Mouse (Mus musculus) heart, postnatal 10 days (tissue): ENCODE data around the gene Cfap126. TPM values are rescaled to one million over a fixed set of nuclear protein-coding genes. Genes with fewer than 3 reads are reported as not detected.
"Not testable (repeated sequence)": the region's sequence is repeated elsewhere in the genome, so short reads cannot be mapped to it uniquely, and the experiment has no call there.

Experiments
- DNase-seq, 2 experiments: peaks; one replicate each; pipeline ENCODE4 v3.0.0; 2021
- intact Hi-C: fragments of 180-260 bp; cut with DNase I; formaldehyde crosslinking; loops from one replicate; pipeline ENCODE4 v1.15.1; 2025
- total RNA-seq, 2 experiments: library from RNA; stranded (reverse); gene quantifications; 2 replicates each; pipeline ENCODE4 v1.2.3; 2021

Cfap126 gene
- total RNA-seq, 2 experiments from 2014 or later = 0.67 to 1.6 TPM

DNA sequence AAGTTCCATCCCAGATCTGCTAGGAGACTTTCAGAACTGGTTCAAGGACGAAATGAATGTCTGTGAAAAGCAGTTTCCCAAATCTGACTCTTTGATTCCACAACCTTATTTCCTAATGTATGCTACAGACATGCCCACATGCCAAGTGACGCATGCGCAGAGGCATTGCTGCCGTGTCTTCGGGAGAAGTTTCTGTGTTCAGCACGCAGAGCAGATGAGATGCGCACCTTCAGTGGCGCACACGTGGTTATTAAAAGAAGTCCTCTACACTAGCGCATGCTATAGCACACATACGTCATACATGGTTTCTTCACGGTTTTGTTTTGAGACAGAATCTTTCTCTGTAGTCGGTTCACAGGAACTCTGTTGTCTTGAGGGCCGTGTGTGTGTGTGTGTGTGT is 5.7 kb downstream of the Cfap126 start:
- DNase-seq = no peak
- intact Hi-C loops = loop anchor here (2.0 to 10.0 kb wide), 4 partner anchors 118 to 355 kb away; partner anchors contain the start of genes Ppox and Usp21

DNA sequence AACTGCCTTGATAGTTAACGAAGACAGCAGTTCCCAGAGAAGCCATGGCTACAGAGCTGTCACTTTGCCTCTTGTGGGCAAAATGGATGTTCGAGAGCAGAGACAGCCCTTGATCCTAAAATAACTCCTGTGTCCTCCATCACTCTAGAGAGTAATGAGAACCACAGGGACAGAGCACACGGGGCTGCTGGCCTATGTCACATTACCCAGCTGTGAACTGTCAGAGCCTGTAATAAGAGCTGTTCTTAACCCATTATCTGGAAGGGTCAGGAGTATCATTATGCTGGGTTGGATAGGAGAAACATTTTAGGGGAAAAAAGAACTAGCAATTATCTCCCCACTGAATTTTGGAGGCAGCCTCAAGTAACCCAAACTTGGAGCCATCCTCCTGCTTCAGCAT is 7.2 kb downstream of the Cfap126 start:
- no peak for DNase-seq
- intact Hi-C loops = loop anchor here (5.0 kb wide), 1 partner anchor 36 kb away; no protein-coding TSS in a partner anchor

DNA sequence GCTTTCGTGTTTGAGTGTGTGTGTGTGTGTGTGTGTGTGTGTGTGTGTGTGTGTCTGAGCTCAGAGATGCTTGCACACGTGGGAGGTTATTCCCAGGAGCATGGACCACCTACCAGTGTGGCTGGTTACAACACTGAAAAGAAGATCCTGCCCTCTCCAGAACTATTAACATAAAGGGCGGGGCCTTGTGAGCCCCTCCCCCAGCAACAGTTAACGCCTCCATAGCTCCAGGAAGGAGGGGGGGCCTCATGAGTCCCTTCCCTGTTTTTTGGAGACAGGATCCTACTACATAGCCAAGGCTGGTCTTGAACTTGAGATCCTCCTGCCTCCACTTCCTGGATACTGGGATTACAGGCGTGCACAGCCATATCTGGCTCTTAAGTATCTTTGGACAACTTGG is 8.1 kb downstream of the Cfap126 start:
- intact Hi-C loops = loop anchor here (5.0 kb wide), 1 partner anchor 35 kb away; no protein-coding TSS in a partner anchor
- no peak for DNase-seq

DNA sequence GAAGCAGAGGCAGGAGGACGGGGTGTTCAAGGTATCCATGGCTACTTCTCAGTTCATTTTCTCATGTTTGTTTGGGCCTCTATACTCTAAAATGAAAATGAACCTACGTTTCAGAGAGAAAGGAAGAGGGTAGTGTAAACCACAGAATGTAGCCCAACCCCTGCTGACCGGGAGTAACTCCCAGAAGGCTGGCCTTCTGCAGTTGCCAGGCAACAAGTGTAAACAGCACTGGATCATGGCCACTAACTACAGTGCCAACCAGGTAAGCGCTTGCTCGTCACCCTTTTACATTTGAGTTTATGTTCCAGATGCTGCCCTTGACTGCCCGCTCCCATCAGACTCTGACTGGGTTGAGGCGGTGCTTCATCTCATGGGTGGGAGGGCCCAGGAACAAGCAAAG is 9.2 kb downstream of the Cfap126 start:
- DNase-seq = peak; percentile 50 to 52
- intact Hi-C loops = loop anchor here (5.0 kb wide), 1 partner anchor 34 kb away; no protein-coding TSS in a partner anchor

DNA sequence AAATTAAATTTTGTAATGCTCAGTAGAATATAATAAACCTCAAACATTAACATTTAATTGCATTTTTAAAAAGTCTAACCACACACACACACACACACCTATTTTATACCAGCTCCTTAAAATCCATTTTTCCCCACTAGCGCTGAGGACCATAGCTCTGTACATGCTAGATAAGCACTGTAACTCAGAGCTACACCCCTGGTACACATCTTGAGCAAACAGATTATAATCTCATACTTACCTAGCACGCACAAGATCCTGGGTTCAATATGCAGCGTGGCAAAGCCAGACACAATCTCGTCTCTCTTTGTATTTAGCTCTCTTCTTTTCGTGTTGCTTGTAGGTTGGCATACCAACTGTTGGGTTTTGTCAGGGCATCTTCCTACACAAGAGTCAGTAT is 10.7 kb downstream of the Cfap126 start:
- intact Hi-C loops = loop anchor here (5.0 kb wide), 1 partner anchor 33 kb away; no protein-coding TSS in a partner anchor

DNA sequence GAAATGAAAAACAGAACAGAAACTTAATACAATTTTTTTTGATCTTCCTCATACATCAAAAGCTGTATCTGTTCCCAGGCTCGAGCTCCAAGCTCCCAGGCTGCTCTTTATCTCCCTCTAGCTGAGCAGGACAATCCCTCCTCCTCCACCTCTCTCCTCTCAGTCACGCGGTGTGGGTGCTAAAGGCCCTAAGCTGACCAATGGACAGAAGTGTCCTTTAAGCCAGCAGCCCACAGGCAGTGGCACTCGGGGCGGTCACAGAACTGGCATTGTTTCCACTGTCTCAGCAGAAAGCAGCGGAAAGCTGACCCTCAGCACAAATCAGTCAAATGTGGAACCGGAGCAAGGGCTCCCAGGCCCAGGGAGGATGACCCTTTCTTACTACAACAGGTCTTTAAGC is 15.5 kb downstream of the Cfap126 start:
- intact Hi-C loops = no loop called here

More for the DNA sequence above, 10.7 kb downstream of the Cfap126 start:
- no peak for DNase-seq

DNA sequence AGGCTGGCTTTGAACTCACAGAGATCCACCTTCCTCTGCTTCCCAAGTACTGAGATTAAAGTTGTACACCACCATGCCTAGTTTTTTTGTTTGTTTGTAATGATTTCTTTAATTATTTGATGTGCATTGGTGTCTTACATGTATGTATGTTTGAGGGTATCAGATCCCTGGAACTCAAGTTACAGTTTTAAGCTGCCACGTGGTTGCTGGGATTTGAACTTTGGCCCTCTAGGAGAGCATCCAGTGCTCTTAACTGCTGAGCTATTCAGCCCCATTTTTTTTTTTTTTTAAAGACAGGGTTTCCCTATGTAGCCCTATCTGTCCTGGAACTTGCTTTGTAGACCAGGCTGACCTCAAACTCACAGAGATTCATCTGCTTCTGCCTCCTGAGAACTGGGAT is 17.3 kb downstream of the Cfap126 start:
- DNase-seq = no peak
- intact Hi-C loops = no loop called here

More for the DNA sequence above, 15.5 kb downstream of the Cfap126 start:
- DNase-seq = peak; percentile 33 to 35

DNA sequence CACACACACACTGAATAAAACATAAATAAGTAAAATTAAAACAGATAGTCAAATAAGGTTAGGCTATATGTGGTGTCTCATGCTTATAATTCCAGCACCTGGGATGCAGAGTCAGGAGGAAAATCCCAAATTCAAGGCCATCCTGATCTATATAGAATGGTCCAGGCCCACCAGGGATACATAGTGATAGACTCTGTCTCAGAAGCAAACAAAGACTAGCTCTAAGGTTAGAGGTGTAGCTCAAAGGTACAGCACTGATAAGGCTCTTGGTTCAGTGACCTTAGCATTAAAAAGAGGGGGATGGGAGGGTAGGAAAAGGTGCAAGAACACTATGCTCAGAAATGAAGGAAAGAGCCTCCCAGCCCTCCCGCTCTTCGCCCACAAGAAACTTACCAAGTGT is 21.9 kb downstream of the Cfap126 start:
- intact Hi-C loops = no loop called here
- no peak for DNase-seq

DNA sequence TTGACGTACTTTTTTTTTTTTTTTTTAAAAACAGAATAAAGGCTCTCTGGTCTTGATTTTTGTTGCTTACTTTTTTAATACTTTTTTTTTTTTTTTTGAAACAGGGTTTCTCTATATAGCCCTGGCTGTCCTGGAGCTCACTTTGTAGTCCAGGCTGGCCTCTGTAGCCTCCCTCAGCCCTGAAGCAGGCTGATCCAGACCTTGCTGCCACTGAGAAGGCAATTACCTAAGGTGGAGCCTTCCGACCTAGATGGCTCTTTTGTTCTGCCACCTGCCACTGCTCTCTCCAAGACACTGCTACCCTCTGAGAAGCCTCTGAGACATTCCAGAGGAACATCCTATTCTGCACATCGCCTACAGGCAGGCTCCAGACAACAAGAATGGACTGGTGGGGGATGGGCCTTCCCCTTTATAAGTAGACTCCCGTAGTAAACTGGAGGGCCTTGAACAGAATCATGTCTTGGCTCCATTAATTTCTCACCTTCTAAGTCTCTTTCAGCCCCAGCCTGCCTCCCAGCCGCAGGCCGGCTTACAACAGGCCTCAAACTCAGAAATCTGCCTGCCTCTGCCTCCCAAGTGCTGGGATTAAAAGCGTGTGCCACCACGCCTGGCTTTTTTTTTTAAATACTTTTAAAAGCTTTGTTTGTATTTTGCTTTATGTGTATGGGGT is 23.9 kb downstream of the Cfap126 start:
- intact Hi-C loops, DNase-seq: not testable (repeated sequence)

DNA sequence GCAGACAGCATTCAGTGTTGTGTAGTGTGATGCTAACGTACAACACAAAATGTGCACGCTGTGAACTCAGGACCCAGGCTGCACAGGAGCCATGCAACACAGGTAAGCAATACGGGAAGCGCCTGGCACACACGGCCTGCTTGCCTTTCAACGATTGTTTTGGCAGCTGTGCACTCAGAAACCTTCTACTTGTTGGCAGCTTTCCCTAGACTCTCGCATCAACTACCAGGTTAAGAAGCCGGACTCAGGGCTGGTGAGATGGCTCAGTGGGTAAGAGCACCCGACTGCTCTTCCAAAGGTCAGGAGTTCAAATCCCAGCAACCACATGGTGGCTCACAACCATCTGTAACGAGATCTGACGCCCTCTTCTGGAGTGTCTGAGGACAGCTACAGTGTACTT is 29.3 kb downstream of the Cfap126 start:
- DNase-seq = peak in 1 of 2 experiments; percentile 22
- intact Hi-C loops = not testable (repeated sequence)

DNA sequence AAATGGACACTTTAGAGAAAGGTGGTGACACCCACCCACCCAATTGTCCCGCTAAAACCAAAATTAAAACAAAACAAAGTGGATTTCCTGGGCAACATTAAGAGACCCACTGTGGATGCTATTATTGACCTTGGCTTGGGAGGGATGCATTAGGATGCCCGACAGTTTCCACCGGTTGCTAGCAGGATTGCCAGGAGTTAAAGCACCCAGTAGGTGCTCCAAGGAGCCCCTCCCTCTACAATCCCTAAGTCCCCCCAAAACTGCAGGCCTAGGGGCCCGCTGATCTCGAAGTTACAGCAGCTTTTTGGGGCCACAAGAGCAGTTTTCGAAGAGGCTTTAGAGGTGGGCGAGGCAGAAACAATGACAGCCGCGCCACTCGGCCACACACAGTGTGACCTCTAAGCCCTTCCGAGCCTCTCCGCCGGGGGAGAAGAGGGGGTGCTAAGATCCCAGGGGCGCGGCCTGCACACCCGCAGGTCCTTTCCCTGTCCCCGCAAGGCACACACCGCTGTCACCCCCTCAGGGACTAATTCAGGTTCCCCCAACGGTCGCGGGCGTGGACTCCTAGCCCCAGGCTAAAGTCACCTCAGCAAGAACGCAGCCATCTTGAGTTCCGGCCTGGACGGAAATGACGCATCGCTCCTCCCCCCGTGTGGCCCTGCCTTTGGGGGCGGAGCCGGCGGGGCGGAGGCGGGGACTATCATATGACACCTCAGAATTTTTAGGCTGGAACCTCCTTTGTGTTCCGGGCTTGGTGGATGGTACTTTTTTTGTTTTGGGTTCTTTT is 36.4 kb downstream of the Cfap126 start, which contains the start of the genes Sdhc and Mpz:
Sdhc (minus strand) TSS at position 630 of the 787 bp plus-strand sequence.
Mpz (plus strand) TSS at position 738 of the 787 bp plus-strand sequence.
- DNase-seq = peak; percentile 96 to 98
- intact Hi-C loops = no loop called here

DNA sequence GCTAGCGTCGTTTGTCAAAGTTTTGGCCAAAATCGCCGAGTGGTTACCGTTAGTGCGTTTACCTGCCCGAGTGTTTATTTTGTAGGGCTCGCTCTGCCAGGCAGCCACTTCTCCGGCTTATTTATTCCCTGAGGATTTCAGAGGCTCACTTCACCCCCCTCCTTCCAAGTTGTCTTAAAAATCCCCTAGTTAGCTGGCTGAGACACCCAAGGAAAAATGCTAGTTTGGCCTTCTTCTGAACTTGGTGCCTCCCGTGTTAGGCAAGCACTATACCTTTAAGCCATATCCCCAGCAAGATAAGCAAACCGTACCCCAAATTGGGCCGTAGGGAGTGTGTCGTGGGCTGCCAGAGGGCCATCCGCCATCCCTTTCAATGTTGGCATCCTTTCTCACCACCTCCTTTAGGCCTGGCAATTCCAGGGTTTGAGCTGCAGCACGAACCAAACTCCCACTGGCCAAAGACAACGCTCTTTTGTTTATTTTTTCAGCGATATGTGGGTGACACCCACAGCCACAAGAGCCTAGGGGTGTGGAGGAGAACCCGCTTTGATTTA is 37.2 kb downstream of the Cfap126 start:
- DNase-seq = peak in 1 of 2 experiments; percentile 30
- intact Hi-C loops = no loop called here

DNA sequence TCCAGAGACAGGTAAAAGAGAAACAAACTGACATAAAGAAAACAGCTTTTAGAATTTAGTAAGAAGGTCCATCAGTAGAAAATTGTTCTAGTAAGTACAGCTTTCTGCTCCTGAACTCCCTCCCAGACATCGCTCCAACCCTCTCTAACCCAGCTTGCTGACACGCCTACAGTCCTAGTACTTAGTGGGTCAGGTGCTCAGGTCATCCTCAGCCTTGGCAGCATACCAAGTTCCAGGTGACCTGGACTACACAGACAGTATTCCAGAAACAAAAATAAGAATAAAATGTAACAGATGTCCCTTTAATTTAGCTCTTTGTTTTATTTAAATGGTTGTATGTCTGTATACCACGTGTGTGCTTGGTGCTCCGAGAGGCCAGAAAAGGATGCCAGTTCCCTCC is 38.2 kb downstream of the Cfap126 start:
- no peak for DNase-seq
- intact Hi-C loops = no loop called here

DNA sequence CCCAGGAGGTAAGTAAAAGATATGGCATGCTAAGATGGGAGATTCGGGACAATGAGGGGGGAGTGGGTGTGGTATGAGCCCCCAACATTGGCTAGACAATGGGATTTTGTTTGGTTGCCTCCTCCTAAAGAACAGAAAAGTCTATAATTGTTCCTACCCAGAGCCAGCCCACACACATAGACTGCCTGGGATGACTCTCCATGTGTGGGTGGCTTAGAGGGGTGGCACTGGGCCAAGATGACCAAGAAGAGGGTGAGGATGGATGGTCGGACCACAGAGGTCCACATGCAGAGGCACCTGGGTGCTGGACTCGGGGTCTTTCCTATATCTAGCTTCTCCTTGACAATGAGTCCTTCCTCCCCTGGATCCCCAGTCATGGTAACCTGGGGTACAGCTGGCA is 42.9 kb downstream of the Cfap126 start:
- intact Hi-C loops = loop anchor here (5.0 kb wide), 1 partner anchor 34 kb away; no protein-coding TSS in a partner anchor
- no peak for DNase-seq

DNA sequence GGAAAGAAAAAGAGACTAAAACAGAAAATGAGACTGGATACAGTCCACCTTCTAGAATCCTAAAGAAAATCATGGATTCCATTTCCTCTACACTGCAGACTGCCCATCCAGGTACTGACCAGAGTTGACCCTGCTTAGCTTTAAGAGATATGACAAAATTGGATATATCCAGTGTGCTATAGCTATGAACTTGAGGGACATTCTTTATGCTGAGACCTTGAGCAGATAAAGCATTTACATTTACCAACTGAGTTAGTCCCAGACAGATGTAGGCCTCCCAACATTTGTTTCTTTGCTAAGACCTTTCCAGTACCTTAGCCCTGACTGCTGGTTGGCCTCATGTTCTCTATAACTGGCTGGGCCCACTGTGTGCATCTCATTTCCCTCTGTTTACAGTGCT is 44.2 kb downstream of the Cfap126 start:
- intact Hi-C loops = loop anchor here (5.0 kb wide), 1 partner anchor 36 kb away; no protein-coding TSS in a partner anchor
- no peak for DNase-seq

DNA sequence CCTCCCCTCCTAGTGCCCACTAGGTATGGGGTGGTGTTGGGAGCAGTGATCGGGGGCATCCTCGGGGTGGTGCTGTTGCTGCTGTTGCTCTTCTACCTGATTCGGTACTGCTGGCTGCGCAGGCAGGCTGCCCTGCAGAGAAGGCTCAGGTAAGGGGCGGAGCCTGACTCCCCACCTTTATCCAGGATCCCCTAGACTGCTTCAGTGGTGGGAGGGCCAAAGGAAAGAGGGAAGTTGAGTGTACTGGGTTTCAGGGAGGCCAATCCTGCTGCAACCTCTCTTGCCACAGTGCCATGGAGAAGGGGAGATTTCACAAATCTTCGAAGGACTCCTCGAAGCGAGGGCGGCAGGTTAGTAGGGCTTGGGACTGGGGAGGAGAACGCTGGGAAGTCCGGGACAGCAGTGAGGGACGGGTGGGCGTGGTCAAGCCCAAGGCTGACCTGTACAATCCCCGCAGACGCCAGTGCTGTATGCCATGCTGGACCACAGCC is 45.8 kb downstream of the Cfap126 start:
- intact Hi-C loops = loop anchor here (5.0 kb wide), 1 partner anchor 37 kb away; no protein-coding TSS in a partner anchor
- DNase-seq = no peak

DNA sequence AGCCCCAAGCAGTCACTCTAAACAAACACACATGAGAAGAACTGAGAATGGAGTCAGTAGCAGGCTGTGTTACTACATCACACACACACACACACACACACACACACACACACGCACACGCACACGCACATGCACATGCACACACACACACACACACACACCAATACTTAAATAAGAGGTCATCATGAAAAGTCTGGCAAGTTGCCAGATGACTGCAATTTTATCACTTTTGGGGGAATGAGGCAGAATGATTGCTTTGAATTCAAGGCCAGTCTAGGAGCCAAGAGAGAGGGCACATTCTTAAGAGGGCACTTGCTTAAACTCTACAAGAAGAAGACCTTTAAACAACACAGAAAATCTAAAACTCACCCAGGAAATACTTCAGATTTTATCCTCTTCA is 48.8 kb downstream of the Cfap126 start:
- no peak for DNase-seq
- intact Hi-C loops = no loop called here

DNA sequence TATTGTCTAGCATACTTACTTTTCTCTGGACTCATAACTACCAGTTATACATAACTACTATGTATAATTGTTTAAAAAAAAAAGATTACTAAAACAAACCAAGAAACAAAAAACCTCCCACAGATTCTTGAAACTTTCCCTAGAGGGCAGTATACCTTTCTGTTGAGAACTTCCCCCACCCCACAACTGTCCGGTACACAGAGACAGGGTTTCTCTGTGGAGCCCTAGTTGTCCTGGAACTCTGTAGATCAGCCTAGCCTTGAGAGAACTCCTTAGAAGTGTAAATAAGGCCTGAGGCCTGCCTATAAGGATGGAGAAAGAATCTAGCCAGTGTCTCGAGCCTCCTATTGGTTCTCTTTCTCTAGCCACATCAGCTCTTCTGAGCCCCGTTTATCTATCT is 50.5 kb downstream of the Cfap126 start:
- DNase-seq = peak; percentile 38 to 48
- intact Hi-C loops = loop anchor here (1.0 kb wide), 1 partner anchor 57 kb away; no protein-coding TSS in a partner anchor

DNA sequence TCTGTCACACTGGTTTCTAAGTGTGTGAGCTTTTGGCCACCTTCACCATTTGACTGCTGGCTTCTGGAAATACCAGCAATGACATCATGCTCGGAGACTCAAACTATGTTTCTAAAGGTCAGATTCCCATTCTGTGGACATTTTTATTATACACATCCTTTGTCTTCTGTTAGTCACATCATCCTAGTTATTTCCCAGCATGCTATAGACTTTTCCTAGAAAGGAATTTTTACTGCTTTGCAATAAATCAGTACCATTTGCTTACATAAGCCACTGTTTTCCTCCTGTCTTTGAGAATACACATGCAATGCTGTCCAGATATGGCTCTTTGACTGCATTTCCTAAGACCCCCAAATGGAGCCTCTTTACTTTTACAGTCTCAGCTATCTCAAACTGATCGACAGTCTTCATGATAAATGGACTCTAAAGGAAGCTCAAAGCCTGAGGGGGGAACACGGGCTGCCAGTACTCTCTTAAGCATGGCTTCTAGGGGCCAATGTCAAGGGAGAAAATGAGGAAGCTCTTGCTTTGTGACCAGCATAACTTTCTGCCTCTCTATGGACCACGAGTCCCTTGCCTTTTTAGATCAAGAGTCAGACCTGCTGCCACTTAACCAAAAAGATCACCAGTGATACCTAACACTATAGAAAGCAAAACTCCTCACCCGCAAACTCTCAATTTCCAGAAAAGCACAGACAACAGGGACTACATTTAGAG is 52.1 kb downstream of the Cfap126 start:
- DNase-seq = no peak
- intact Hi-C loops = no loop called here

DNA sequence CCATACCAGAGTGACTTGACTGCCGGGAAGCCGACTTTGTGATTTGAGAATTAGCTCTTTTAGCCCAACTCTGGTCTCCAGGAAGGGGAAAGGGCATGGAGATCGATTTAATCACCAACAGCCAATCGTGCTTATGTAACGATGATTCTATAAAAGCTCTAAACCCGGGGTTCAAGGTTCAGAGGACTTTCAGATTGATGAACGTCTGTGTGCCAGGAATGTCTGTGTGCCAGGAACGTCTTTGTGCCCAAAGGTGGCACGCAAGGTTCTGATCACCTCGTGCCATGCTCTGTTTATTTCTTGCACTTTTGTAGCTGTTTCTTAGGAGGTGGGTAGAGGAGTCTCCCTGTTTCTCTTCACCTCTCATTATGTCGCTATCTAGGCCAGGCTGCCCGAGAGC is 55.2 kb downstream of the Cfap126 start:
- no peak for DNase-seq
- intact Hi-C loops = no loop called here
